Mouse (Mus musculus) spleen, adult 2 months (tissue): ENCODE measurements around the gene Lima1.

Source experiments
- CTCF ChIP-seq: fragments of 200-500 bp; IDR thresholded peaks from 2 replicates; pipeline ENCODE4 v1.5.1; 2011; ENCODE audit warnings: mild to moderate bottlenecking, inconsistent platforms; ENCODE audit not compliant: insufficient read depth, insufficient read length, insufficient replicate concordance; ENCODE audit errors: extremely low read depth
- POLR2A ChIP-seq: fragments of 200-500 bp; IDR thresholded peaks from 2 replicates; pipeline ENCODE4 v1.6.1; 2011; ENCODE audit warnings: low read depth, low read length, inconsistent platforms

- no peak for TF ChIP-seq CTCF
- TF ChIP-seq POLR2A: no peak
Measured at GRCm38 (mm10) chr15:99796735-99797134, 78.5 kb downstream of the Lima1 start.
